Mouse (Mus musculus): ENCODE data around the gene Nabp1. TPM values are rescaled to one million over a fixed set of nuclear protein-coding genes. Genes with fewer than 3 reads are reported as not detected.

The Nabp1 gene
- polyA plus RNA-seq, 1 experiment from 2014 or later: 8.2 TPM

DNA sequence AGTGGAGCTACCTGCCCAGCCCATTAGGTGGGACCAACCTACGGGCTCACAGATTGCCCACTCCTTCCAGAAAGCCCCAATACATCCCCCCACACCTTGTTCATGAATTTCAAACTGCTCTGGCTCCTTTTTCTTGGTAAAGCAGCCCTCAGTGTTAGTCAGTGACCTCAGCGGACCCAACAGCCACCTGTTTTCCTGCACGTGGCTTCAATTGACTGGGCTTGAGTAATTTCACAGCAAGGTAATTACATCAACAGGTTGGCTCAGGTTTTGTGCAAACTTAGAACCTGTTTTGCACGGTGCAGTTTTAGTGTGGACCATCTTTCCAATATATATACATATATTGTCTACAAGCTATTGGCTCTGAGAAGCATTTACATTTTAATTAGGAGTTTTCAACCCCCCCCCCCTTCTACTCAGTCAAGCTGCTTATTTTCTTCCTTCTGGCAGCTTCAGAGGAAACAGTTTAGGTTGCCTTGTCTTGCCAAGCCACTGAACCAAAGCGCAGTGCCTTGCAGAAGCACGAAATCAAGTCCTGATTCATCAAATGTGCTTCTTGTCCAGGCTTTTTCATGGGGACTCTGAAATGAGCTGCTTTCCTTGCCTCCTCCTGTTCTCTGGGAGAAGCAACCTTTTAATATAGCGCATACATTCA lies 35.0 kb upstream of the Nabp1 start:
- H3K4me1 ChIP-seq (replicated peaks; ENCODE audit: control insufficient read depth, insufficient read depth, low read length): peaks cover 2% of the 10 kb centered on the region; the same call in 1 of the 2 replicates
- 84% methylated on average over 7 of the region's 7 CpGs for WGBS
- H3K4me3 ChIP-seq (ENCODE audit: low read depth, low read length): no peak overlapping the region
- H3K9me3 ChIP-seq (ENCODE audit: control insufficient read depth, low read length): no peaks in the 10 kb centered on the region
- H3K36me3 ChIP-seq (ENCODE audit: control insufficient read depth, insufficient read depth, low read length): no peaks in the 10 kb centered on the region
- no peak for ATAC-seq (replicated peaks; ENCODE audit: low FRiP score)
- no peak overlapping the region for H3K9ac ChIP-seq (ENCODE audit: low read length)
- no peak for DNase-seq (ENCODE audit: low spot score)
- H3K4me2 ChIP-seq (ENCODE audit: low read depth, low read length, severe bottlenecking): no peak overlapping the region
- no peaks in the 10 kb centered on the region for H3K27me3 ChIP-seq (ENCODE audit: control insufficient read depth, insufficient read depth, low read length)
- no peak overlapping the region for H3K27ac ChIP-seq (ENCODE audit: low read depth, low read length)

DNA sequence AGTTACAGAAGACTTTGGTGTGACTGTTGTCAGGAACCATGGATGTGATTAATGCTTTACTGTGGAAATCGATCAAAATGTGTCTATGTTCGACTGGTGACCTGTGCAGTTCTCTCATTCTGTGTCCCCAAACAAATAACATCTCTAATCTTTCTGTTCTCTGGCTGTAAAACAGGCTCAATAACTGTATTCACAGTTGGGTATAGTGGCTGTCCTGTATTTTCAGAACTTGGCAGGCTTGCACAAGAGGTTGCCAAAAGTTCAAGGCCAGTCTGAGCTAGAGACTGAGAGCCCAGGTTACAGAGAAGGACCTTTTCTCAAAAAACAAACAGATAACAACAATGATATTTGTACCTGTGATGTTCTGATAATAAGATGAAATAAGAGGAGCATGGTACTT lies 34.1 kb upstream of the Nabp1 start:
- Histone ChIP-seq H3K27ac (ENCODE audit: low read depth, low read length) (no peak overlapping the region), H3K4me1 (replicated peaks; ENCODE audit: control insufficient read depth, insufficient read depth, low read length) (peaks cover 2% of the 10 kb centered on the region; the same call in 1 of the 2 replicates), H3K36me3 (ENCODE audit: control insufficient read depth, insufficient read depth, low read length) (no peaks in the 10 kb centered on the region), H3K4me3 (ENCODE audit: low read depth, low read length) (no peak overlapping the region), H3K27me3 (ENCODE audit: control insufficient read depth, insufficient read depth, low read length) (no peaks in the 10 kb centered on the region), H3K9ac (ENCODE audit: low read length) (no peak overlapping the region), H3K9me3 (ENCODE audit: control insufficient read depth, low read length) (no peaks in the 10 kb centered on the region), H3K4me2 (ENCODE audit: low read depth, low read length, severe bottlenecking) (no peak overlapping the region)
- ATAC-seq (replicated peaks; ENCODE audit: low FRiP score) (no peak), DNase-seq (ENCODE audit: low spot score) (no peak)
- WGBS: 91% methylated on average over 2 of the region's 2 CpGs

DNA sequence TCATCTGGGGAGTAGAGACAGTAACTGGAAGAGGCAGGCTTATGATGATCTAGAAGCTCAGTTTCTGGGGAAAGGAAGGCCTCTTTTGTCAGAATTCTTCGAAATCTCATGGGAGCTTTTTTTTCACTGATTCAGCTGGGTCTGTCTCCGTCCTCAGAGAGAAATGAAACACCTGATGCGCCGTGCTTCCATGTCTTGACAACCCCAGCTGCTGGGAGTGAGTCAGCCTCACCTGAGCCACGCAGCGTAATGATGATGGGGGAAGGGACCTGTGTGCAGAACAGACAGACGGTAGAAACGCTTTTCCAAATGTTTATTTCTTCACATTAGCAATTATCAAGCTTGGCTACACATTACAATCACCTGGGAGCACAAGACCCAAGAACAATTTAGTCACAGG lies 31.6 kb upstream of the Nabp1 start:
- H3K4me2 ChIP-seq (ENCODE audit: low read depth, low read length, severe bottlenecking): no peak overlapping the region
- WGBS: 78% methylated on average over 8 of the region's 8 CpGs
- peaks cover 2% of the 10 kb centered on the region; the same call in 1 of the 2 replicates for H3K4me1 ChIP-seq (replicated peaks; ENCODE audit: control insufficient read depth, insufficient read depth, low read length)
- H3K9ac ChIP-seq (ENCODE audit: low read length): no peak overlapping the region
- H3K27ac ChIP-seq (ENCODE audit: low read depth, low read length): no peak overlapping the region
- no peak overlapping the region for H3K4me3 ChIP-seq (ENCODE audit: low read depth, low read length)
- H3K9me3 ChIP-seq (ENCODE audit: control insufficient read depth, low read length): no peaks in the 10 kb centered on the region
- no peaks in the 10 kb centered on the region for H3K36me3 ChIP-seq (ENCODE audit: control insufficient read depth, insufficient read depth, low read length)
- DNase-seq (ENCODE audit: low spot score): no peak
- no peaks in the 10 kb centered on the region for H3K27me3 ChIP-seq (ENCODE audit: control insufficient read depth, insufficient read depth, low read length)
- ATAC-seq (replicated peaks; ENCODE audit: low FRiP score): no peak

DNA sequence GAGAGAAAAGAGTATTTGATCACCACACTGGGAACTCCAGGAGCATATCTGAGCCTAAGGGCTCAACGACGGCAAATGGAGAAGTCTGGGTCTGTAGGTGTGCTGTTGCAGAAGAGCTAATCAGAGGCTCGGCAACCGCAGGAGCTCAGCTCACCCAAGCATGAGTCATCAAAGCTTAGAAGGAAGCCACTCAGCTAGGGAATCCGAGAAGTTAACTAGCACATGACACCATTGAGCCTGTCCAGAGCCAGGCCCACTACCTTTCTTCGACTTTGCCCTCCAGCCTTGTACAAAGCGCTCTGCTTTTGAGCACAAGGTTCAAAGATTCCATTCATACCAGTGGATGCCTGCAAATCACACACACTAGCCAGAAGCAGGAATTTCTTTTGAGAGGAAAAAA lies 30.9 kb upstream of the Nabp1 start:
- H3K27me3 ChIP-seq (ENCODE audit: control insufficient read depth, insufficient read depth, low read length): no peaks in the 10 kb centered on the region
- ATAC-seq (replicated peaks; ENCODE audit: low FRiP score) (peak; percentile 39), DNase-seq (ENCODE audit: low spot score) (peak; percentile 53)
- H3K27ac ChIP-seq (ENCODE audit: low read depth, low read length): no peak overlapping the region
- H3K9me3 ChIP-seq (ENCODE audit: control insufficient read depth, low read length): no peaks in the 10 kb centered on the region
- H3K36me3 ChIP-seq (ENCODE audit: control insufficient read depth, insufficient read depth, low read length): no peaks in the 10 kb centered on the region
- no peak overlapping the region for H3K4me3 ChIP-seq (ENCODE audit: low read depth, low read length)
- H3K9ac ChIP-seq (ENCODE audit: low read length): no peak overlapping the region
- H3K4me2 ChIP-seq (ENCODE audit: low read depth, low read length, severe bottlenecking): no peak overlapping the region
- peaks cover 2% of the 10 kb centered on the region; the same call in 1 of the 2 replicates for H3K4me1 ChIP-seq (replicated peaks; ENCODE audit: control insufficient read depth, insufficient read depth, low read length)
- WGBS: 4% methylated on average over 7 of the region's 7 CpGs

DNA sequence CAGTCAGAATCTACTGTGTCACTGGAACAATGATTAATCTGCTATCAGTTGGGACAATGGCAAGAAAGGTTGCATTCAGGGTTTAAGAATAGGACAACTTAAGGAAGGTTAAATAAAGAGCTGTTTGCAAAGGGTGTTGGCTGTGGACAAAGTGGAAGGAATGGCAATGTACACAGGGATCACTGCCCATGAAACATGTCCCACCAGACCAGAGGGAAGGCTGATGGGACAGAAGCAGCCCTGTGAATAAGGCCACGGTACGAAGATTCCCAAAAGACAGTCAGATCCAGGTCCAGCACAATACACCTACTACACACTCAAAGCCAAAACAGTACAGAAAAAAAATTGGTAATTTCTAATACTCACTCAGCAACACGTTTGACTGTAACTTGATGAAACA lies 30.3 kb upstream of the Nabp1 start:
- Histone ChIP-seq H3K4me2 (ENCODE audit: low read depth, low read length, severe bottlenecking) (no peak overlapping the region), H3K9me3 (ENCODE audit: control insufficient read depth, low read length) (no peaks in the 10 kb centered on the region), H3K4me3 (ENCODE audit: low read depth, low read length) (no peak overlapping the region), H3K4me1 (replicated peaks; ENCODE audit: control insufficient read depth, insufficient read depth, low read length) (peaks cover 2% of the 10 kb centered on the region; the same call in 1 of the 2 replicates), H3K27ac (ENCODE audit: low read depth, low read length) (no peak overlapping the region), H3K36me3 (ENCODE audit: control insufficient read depth, insufficient read depth, low read length) (no peaks in the 10 kb centered on the region), H3K9ac (ENCODE audit: low read length) (no peak overlapping the region), H3K27me3 (ENCODE audit: control insufficient read depth, insufficient read depth, low read length) (no peaks in the 10 kb centered on the region)
- WGBS: 61% methylated on average over 3 of the region's 3 CpGs
- DNase-seq (ENCODE audit: low spot score) (no peak), ATAC-seq (replicated peaks; ENCODE audit: low FRiP score) (no peak)

DNA sequence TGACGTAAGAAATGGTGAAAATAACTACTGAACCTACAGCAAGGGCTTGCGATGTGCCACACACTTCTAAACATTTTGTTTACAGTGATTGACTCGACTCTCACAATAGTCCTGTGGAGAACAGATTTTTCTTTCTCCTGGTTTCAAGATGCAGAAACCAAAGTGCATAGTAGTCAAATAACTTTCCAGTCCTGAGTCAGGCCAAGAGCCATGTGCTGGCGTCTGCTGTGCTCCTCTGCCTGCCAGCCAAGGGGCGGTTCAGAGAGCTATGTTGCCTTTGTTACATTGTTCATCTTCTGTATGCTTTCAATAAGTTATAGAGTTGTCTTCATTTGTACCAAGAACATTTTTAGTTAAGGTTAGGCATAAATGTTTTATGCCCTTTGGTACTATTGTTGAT lies 29.2 kb upstream of the Nabp1 start:
- Histone ChIP-seq H3K27ac (ENCODE audit: low read depth, low read length) (no peak overlapping the region), H3K9ac (ENCODE audit: low read length) (no peak overlapping the region), H3K9me3 (ENCODE audit: control insufficient read depth, low read length) (no peaks in the 10 kb centered on the region), H3K27me3 (ENCODE audit: control insufficient read depth, insufficient read depth, low read length) (no peaks in the 10 kb centered on the region), H3K4me2 (ENCODE audit: low read depth, low read length, severe bottlenecking) (no peak overlapping the region), H3K4me1 (replicated peaks; ENCODE audit: control insufficient read depth, insufficient read depth, low read length) (peaks cover 2% of the 10 kb centered on the region; the same call in 1 of the 2 replicates), H3K36me3 (ENCODE audit: control insufficient read depth, insufficient read depth, low read length) (no peaks in the 10 kb centered on the region), H3K4me3 (ENCODE audit: low read depth, low read length) (no peak overlapping the region)
- no peak for DNase-seq (ENCODE audit: low spot score)
- 76% methylated on average over 5 of the region's 5 CpGs for WGBS
- ATAC-seq (replicated peaks; ENCODE audit: low FRiP score): no peak

DNA sequence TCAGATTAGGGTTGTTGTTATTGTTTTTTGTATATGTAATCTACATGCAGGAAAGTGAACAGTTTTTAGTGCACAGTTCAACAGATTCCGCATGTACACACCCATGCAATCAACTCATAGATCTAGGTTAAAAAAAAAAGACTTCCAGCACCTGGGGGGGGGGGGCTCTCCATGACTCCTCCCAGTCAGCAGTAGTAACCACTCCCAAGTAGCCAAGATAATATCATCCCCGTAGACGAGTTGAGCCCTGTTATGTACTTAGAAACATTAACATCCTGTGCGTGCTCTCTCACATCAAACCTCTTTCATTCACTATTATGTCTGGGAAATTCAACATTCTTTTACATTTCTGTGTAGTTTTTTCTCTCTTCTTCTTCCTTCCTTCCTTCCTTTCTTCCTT lies 28.0 kb upstream of the Nabp1 start:
- Histone ChIP-seq H3K27ac (ENCODE audit: low read depth, low read length) (no peak overlapping the region), H3K36me3 (ENCODE audit: control insufficient read depth, insufficient read depth, low read length) (no peaks in the 10 kb centered on the region), H3K4me2 (ENCODE audit: low read depth, low read length, severe bottlenecking) (no peak overlapping the region), H3K4me1 (replicated peaks; ENCODE audit: control insufficient read depth, insufficient read depth, low read length) (peaks cover 2% of the 10 kb centered on the region; the same call in 1 of the 2 replicates), H3K27me3 (ENCODE audit: control insufficient read depth, insufficient read depth, low read length) (no peaks in the 10 kb centered on the region), H3K9me3 (ENCODE audit: control insufficient read depth, low read length) (no peaks in the 10 kb centered on the region), H3K9ac (ENCODE audit: low read length) (no peak overlapping the region), H3K4me3 (ENCODE audit: low read depth, low read length) (no peak overlapping the region)
- DNase-seq (ENCODE audit: low spot score) (no peak), ATAC-seq (replicated peaks; ENCODE audit: low FRiP score) (no peak)
- 93% methylated on average over 4 of the region's 4 CpGs for WGBS

DNA sequence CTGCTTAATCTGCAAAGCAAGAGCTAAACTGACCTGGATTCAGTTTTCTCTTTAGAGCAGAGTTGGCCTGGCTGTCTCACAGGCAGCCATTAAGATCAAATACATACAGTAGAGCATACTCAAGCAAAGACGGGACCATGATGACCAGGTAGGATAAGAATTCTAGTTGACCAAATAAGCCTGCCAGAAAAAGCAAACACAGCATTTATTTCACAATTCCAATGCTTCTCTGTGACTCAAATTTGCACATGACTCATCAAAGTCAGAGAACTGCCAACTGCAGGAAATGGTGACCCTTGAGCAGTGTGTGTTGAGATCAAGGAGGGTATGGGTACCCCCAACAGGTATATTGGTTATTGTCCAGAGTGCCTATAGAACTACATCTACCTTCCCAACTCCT lies 27.4 kb upstream of the Nabp1 start:
- DNase-seq (ENCODE audit: low spot score) (no peak), ATAC-seq (replicated peaks; ENCODE audit: low FRiP score) (no peak)
- no peak overlapping the region for H3K4me3 ChIP-seq (ENCODE audit: low read depth, low read length)
- H3K4me1 ChIP-seq (replicated peaks; ENCODE audit: control insufficient read depth, insufficient read depth, low read length): peaks cover 2% of the 10 kb centered on the region; the same call in 1 of the 2 replicates
- no peaks in the 10 kb centered on the region for H3K36me3 ChIP-seq (ENCODE audit: control insufficient read depth, insufficient read depth, low read length)
- H3K27me3 ChIP-seq (ENCODE audit: control insufficient read depth, insufficient read depth, low read length): no peaks in the 10 kb centered on the region
- H3K9ac ChIP-seq (ENCODE audit: low read length): no peak overlapping the region
- H3K4me2 ChIP-seq (ENCODE audit: low read depth, low read length, severe bottlenecking): no peak overlapping the region
- H3K9me3 ChIP-seq (ENCODE audit: control insufficient read depth, low read length): no peaks in the 10 kb centered on the region
- 97% methylated on average over 1 of the region's 1 CpGs for WGBS
- no peak overlapping the region for H3K27ac ChIP-seq (ENCODE audit: low read depth, low read length)

DNA sequence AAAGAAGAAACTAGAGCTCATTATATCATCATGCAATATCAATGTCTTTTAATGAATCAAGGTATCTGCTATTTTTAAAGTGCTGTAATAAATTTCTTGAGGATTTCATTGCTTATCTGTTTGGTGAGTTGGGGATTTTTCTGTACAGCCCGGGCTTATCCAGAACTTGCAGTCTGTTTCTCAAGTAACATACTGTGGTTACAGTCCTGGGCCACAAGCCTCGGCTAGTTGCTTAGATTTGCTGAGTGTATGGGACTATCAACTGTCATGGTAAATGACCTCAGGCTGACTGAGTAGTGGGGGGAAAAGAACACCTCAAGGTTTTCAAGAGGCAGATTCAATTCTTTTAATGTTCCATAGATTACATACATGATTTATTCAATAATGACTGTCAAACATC lies 24.8 kb upstream of the Nabp1 start:
- Histone ChIP-seq H3K27ac (ENCODE audit: low read depth, low read length) (no peak overlapping the region), H3K4me1 (replicated peaks; ENCODE audit: control insufficient read depth, insufficient read depth, low read length) (no peaks in the 10 kb centered on the region), H3K36me3 (ENCODE audit: control insufficient read depth, insufficient read depth, low read length) (no peaks in the 10 kb centered on the region), H3K4me2 (ENCODE audit: low read depth, low read length, severe bottlenecking) (no peak overlapping the region), H3K9me3 (ENCODE audit: control insufficient read depth, low read length) (no peaks in the 10 kb centered on the region), H3K4me3 (ENCODE audit: low read depth, low read length) (no peak overlapping the region), H3K27me3 (ENCODE audit: control insufficient read depth, insufficient read depth, low read length) (no peaks in the 10 kb centered on the region), H3K9ac (ENCODE audit: low read length) (no peak overlapping the region)
- ATAC-seq (replicated peaks; ENCODE audit: low FRiP score) (no peak), DNase-seq (ENCODE audit: low spot score) (no peak)
- 88% methylated on average over 2 of the region's 2 CpGs for WGBS
